Mouse (Mus musculus): ENCODE measurements around the gene Mdm4. TPM values are rescaled to one million over a fixed set of nuclear protein-coding genes. Genes with fewer than 3 reads are reported as not detected.

The Mdm4 gene
- total RNA-seq, 1 experiment, result 136 TPM

- Histone ChIP-seq H3K4me1 (ENCODE audit: control insufficient read depth in 2 of 2, insufficient read depth in 2 of 2, low read length in 2 of 2, poor library complexity in 1 of 2) (peaks cover 6 to 19% of the 10 kb centered on the region in 2 experiments), H3K36me3 (ENCODE audit: control insufficient read depth, insufficient read depth, low read length, poor library complexity, severe bottlenecking) (no peaks in the 10 kb centered on the region), H3K9me3 (ENCODE audit: control insufficient read depth, insufficient read depth, low read depth, low read length) (no peaks in the 10 kb centered on the region), H3K9ac (ENCODE audit: insufficient read depth, low read depth, low read length, poor library complexity, severe bottlenecking) (no peak overlapping the region; the same call in 1 of the 2 replicates), H3K4me3 (ENCODE audit: insufficient read depth in 1 of 2, low read depth in 1 of 2, low read length in 2 of 2, poor library complexity in 1 of 2, severe bottlenecking in 1 of 2) (no peak overlapping the region), H3K27ac (ENCODE audit: insufficient read depth, low read depth, low read length, poor library complexity, severe bottlenecking) (no peak overlapping the region)
- DNase-seq (ENCODE audit: low read depth, low spot score), result no peak
- no peak for TF ChIP-seq ZC3H11A (IDR thresholded peaks at IDR 0.05; ENCODE audit: borderline replicate concordance, low read depth, low read length)
- no peak for TF ChIP-seq ZNF384 (IDR thresholded peaks at IDR 0.05; ENCODE audit: low read depth, low read length)
- no peak for TF ChIP-seq CHD2 (IDR thresholded peaks at IDR 0.05; ENCODE audit: low read depth, low read length)
- TF ChIP-seq MAFK (IDR thresholded peaks at IDR 0.05; ENCODE audit: insufficient read depth, low read depth, low read length), result no peak
- no peak for TF ChIP-seq HCFC1 (IDR thresholded peaks at IDR 0.05; ENCODE audit: borderline replicate concordance, insufficient read depth, low read length)
- in situ Hi-C loops (cut with MboI; ENCODE audit: low sequenced_read_pairs in 2 of 2, unreplicated experiment in 2 of 2), result no loop called here
Observed at GRCm38 (mm10) chr1:133077606-133078337, 47.4 kb upstream of the Mdm4 start.

GRCm38 (mm10) chr1:133076681-133077514, 46.5 kb upstream of the Mdm4 start:
- Histone ChIP-seq H3K27ac (ENCODE audit: insufficient read depth, low read depth, low read length, poor library complexity, severe bottlenecking) (no peak overlapping the region), H3K4me3 (ENCODE audit: insufficient read depth in 1 of 2, low read depth in 1 of 2, low read length in 2 of 2, poor library complexity in 1 of 2, severe bottlenecking in 1 of 2) (no peak overlapping the region), H3K4me1 (ENCODE audit: control insufficient read depth in 2 of 2, insufficient read depth in 2 of 2, low read length in 2 of 2, poor library complexity in 1 of 2) (peaks cover 4 to 22% of the 10 kb centered on the region in 2 experiments), H3K36me3 (ENCODE audit: control insufficient read depth, insufficient read depth, low read length, poor library complexity, severe bottlenecking) (no peaks in the 10 kb centered on the region), H3K9ac (ENCODE audit: insufficient read depth, low read depth, low read length, poor library complexity, severe bottlenecking) (no peak overlapping the region), H3K9me3 (ENCODE audit: control insufficient read depth, insufficient read depth, low read depth, low read length) (no peaks in the 10 kb centered on the region)
- no peak for TF ChIP-seq HCFC1 (IDR thresholded peaks at IDR 0.05; ENCODE audit: borderline replicate concordance, insufficient read depth, low read length)
- TF ChIP-seq CHD2 (IDR thresholded peaks at IDR 0.05; ENCODE audit: low read depth, low read length), result no peak
- no peak for TF ChIP-seq ZC3H11A (IDR thresholded peaks at IDR 0.05; ENCODE audit: borderline replicate concordance, low read depth, low read length)
- TF ChIP-seq MAFK (IDR thresholded peaks at IDR 0.05; ENCODE audit: insufficient read depth, low read depth, low read length), result no peak
- TF ChIP-seq ZNF384 (IDR thresholded peaks at IDR 0.05; ENCODE audit: low read depth, low read length), result no peak
- DNase-seq (ENCODE audit: low read depth, low spot score), result no peak
- in situ Hi-C loops (cut with MboI; ENCODE audit: low sequenced_read_pairs in 2 of 2, unreplicated experiment in 2 of 2), result no loop called here

- H3K4me1 ChIP-seq (ENCODE audit: control insufficient read depth in 2 of 2, insufficient read depth in 2 of 2, low read length in 2 of 2, poor library complexity in 1 of 2), result peaks cover 4 to 20% of the 10 kb centered on the region in 2 experiments
- H3K4me3 ChIP-seq (ENCODE audit: insufficient read depth in 1 of 2, low read depth in 1 of 2, low read length in 2 of 2, poor library complexity in 1 of 2, severe bottlenecking in 1 of 2), result no peak overlapping the region
- no peak for DNase-seq (ENCODE audit: low read depth, low spot score)
- no peak overlapping the region for H3K27ac ChIP-seq (ENCODE audit: insufficient read depth, low read depth, low read length, poor library complexity, severe bottlenecking)
- TF ChIP-seq ZNF384 (IDR thresholded peaks at IDR 0.05; ENCODE audit: low read depth, low read length), result no peak
- no peak for TF ChIP-seq ZC3H11A (IDR thresholded peaks at IDR 0.05; ENCODE audit: borderline replicate concordance, low read depth, low read length)
- TF ChIP-seq CHD2 (IDR thresholded peaks at IDR 0.05; ENCODE audit: low read depth, low read length), result no peak
- no peak for TF ChIP-seq MAFK (IDR thresholded peaks at IDR 0.05; ENCODE audit: insufficient read depth, low read depth, low read length)
- in situ Hi-C loops (cut with MboI; ENCODE audit: low sequenced_read_pairs in 2 of 2, unreplicated experiment in 2 of 2), result no loop called here
- H3K9ac ChIP-seq (ENCODE audit: insufficient read depth, low read depth, low read length, poor library complexity, severe bottlenecking), result no peak overlapping the region
- H3K36me3 ChIP-seq (ENCODE audit: control insufficient read depth, insufficient read depth, low read length, poor library complexity, severe bottlenecking), result no peaks in the 10 kb centered on the region
- no peaks in the 10 kb centered on the region for H3K9me3 ChIP-seq (ENCODE audit: control insufficient read depth, insufficient read depth, low read depth, low read length)
Observed at GRCm38 (mm10) chr1:133075651-133076400, 45.5 kb upstream of the Mdm4 start.

GRCm38 (mm10) chr1:133074541-133074940, 44.2 kb upstream of the Mdm4 start:
- H3K27ac ChIP-seq (ENCODE audit: insufficient read depth, low read depth, low read length, poor library complexity, severe bottlenecking), result no peak overlapping the region
- in situ Hi-C loops (cut with MboI; ENCODE audit: low sequenced_read_pairs in 2 of 2, unreplicated experiment in 2 of 2), result no loop called here
- TF ChIP-seq MAFK (IDR thresholded peaks at IDR 0.05; ENCODE audit: insufficient read depth, low read depth, low read length) (no peak), CHD2 (IDR thresholded peaks at IDR 0.05; ENCODE audit: low read depth, low read length) (no peak), ZNF384 (IDR thresholded peaks at IDR 0.05; ENCODE audit: low read depth, low read length) (no peak), ZC3H11A (IDR thresholded peaks at IDR 0.05; ENCODE audit: borderline replicate concordance, low read depth, low read length) (no peak), HCFC1 (IDR thresholded peaks at IDR 0.05; ENCODE audit: borderline replicate concordance, insufficient read depth, low read length) (no peak)
- H3K9me3 ChIP-seq (ENCODE audit: control insufficient read depth, insufficient read depth, low read depth, low read length), result no peaks in the 10 kb centered on the region
- H3K9ac ChIP-seq (ENCODE audit: insufficient read depth, low read depth, low read length, poor library complexity, severe bottlenecking), result no peak overlapping the region
- H3K4me3 ChIP-seq (ENCODE audit: insufficient read depth in 1 of 2, low read depth in 1 of 2, low read length in 2 of 2, poor library complexity in 1 of 2, severe bottlenecking in 1 of 2), result no peak overlapping the region
- H3K4me1 ChIP-seq (ENCODE audit: control insufficient read depth in 2 of 2, insufficient read depth in 2 of 2, low read length in 2 of 2, poor library complexity in 1 of 2), result peaks cover 1 to 12% of the 10 kb centered on the region in 2 experiments
- no peaks in the 10 kb centered on the region for H3K36me3 ChIP-seq (ENCODE audit: control insufficient read depth, insufficient read depth, low read length, poor library complexity, severe bottlenecking)
- DNase-seq (ENCODE audit: low read depth, low spot score), result no peak

All from ES-E14 (cell line).